Mouse (Mus musculus): ENCODE measurements at regions not wholly inside any gene's neighbourhood (a gene's known extent, or its start where the extent isn't known, plus 50 kb on each side); places are given as distances from the start of the nearest gene placed in this dataset.

DNA sequence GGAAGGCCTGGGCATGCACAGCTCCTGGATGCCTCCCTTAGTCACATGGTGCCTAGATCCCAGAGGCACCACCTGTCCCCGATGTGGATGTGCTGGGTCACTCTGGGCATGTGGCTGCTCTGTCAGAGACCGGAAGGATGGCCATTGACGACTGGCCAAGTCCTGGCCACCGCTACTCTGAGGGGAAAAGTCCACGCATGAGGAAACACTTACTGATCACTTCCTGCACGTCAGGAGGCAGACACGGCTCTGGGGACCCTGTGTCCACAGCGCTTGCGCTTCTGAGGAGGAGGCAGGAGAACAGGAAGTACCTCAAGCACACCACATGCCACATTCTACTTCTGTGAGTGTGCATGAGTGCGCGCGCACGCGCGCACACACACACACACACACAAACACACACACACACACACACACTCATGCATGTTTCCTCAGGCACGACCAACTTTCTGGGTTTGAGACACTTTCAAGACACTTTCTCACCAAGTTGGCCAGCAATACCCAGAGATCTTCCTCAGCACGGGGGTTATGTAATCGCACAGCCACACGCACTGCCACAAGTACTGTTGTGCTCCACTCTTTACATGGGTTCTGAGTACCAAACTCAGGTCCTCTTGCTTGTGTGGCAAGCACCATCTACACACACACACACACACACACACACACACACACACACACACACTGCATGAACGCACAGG lies 85.7 kb upstream of the Tmem189 start:
- TF ChIP-seq POLR2A (IDR thresholded peaks at IDR 0.05; ENCODE audit: borderline replicate concordance, extremely low read depth, insufficient read depth, insufficient read length, poor library complexity, severe bottlenecking) = no peak
- TF ChIP-seq CTCF (IDR thresholded peaks at IDR 0.05; ENCODE audit: borderline replicate concordance, extremely low read depth, insufficient read depth, insufficient read length) = no peak
